Mouse (Mus musculus) right cerebral cortex, postnatal 10 days (tissue): ENCODE data around the gene Magi1.
A peak's percentile ranks its signal among the peaks of the same experiment; 100 is the strongest.

Source experiments
- DNase-seq, 2 experiments: peaks; one replicate each; pipeline ENCODE4 v3.0.0; 2021; ENCODE audit warnings: low spot score in 2 of 2

Gene Magi1

GRCm38 (mm10) chr6:93901408-93901807 is 382.3 kb downstream of the Magi1 start:
- no peak for DNase-seq

- no peak for DNase-seq
Observed at GRCm38 (mm10) chr6:93897512-93897911, 386.2 kb downstream of the Magi1 start.

- DNase-seq: no peak
Observed at GRCm38 (mm10) chr6:93895721-93896120, 388.0 kb downstream of the Magi1 start.

- no peak for DNase-seq
Observed at GRCm38 (mm10) chr6:93893956-93894355, 389.8 kb downstream of the Magi1 start.

- no peak for DNase-seq
Observed at GRCm38 (mm10) chr6:93892922-93893321, 390.8 kb downstream of the Magi1 start.

GRCm38 (mm10) chr6:93890011-93890410 is 393.7 kb downstream of the Magi1 start:
- no peak for DNase-seq

- DNase-seq: no peak
Observed at GRCm38 (mm10) chr6:93877337-93877736, 406.4 kb downstream of the Magi1 start.

GRCm38 (mm10) chr6:93874936-93875335 is 408.8 kb downstream of the Magi1 start:
- DNase-seq: no peak

- no peak for DNase-seq
Observed at GRCm38 (mm10) chr6:93874376-93874775, 409.3 kb downstream of the Magi1 start.

- no peak for DNase-seq
Observed at GRCm38 (mm10) chr6:93873536-93873935, 410.2 kb downstream of the Magi1 start.

GRCm38 (mm10) chr6:93871516-93871915 is 412.2 kb downstream of the Magi1 start:
- DNase-seq: no peak

GRCm38 (mm10) chr6:93870023-93870422 is 413.7 kb downstream of the Magi1 start:
- DNase-seq: no peak

GRCm38 (mm10) chr6:93862263-93862662 is 421.5 kb downstream of the Magi1 start:
- DNase-seq: no peak

GRCm38 (mm10) chr6:93856783-93857182 is 426.9 kb downstream of the Magi1 start:
- DNase-seq: no peak

- DNase-seq: peak; percentile 46 to 67
Observed at GRCm38 (mm10) chr6:93855806-93856641, 427.7 kb downstream of the Magi1 start.

- no peak for DNase-seq
Observed at GRCm38 (mm10) chr6:93848942-93849790, 434.6 kb downstream of the Magi1 start.

GRCm38 (mm10) chr6:93845498-93845897 is 438.2 kb downstream of the Magi1 start:
- DNase-seq: peak in 1 of 2 experiments; percentile 52

GRCm38 (mm10) chr6:93845080-93845479 is 438.6 kb downstream of the Magi1 start:
- no peak for DNase-seq

- DNase-seq: peak; percentile 43 to 50
Observed at GRCm38 (mm10) chr6:93844576-93844975, 439.1 kb downstream of the Magi1 start.

GRCm38 (mm10) chr6:93838398-93838797 is 445.3 kb downstream of the Magi1 start:
- DNase-seq: no peak

- DNase-seq: no peak
Observed at GRCm38 (mm10) chr6:93836585-93836984, 447.1 kb downstream of the Magi1 start.

GRCm38 (mm10) chr6:93835211-93835610 is 448.5 kb downstream of the Magi1 start:
- DNase-seq: no peak

- DNase-seq: no peak
Observed at GRCm38 (mm10) chr6:93828262-93828661, 455.5 kb downstream of the Magi1 start.
